Mouse (Mus musculus) stomach, postnatal 0 days (tissue): ENCODE data around the gene Pde4c.

Experiments
- CTCF ChIP-seq: IDR thresholded peaks from 2 replicates; pipeline ENCODE4 v1.5.1; 2016; ENCODE audit warnings: antibody characterized with exemption, low read depth, mild to moderate bottlenecking, moderate library complexity
- EP300 ChIP-seq: optimal IDR thresholded peaks from 2 replicates; pipeline ENCODE3; 2016; ENCODE audit warnings: antibody characterized with exemption

- no peak for TF ChIP-seq CTCF
- no peak for TF ChIP-seq EP300
Observed at GRCm38 (mm10) chr8:70701982-70702841, 21.3 kb upstream of the Pde4c start.
